27 mouse cellular contexts compared by ENCODE assay signal in genomic region chr3:23928097-23928496, GRCm38 (mm10).
A peak's percentile ranks its signal among the peaks of the same experiment; 100 is the strongest.
DNase-seq lines count a peak whose midpoint lies in the region; ATAC-seq and TF ChIP-seq lines count a peak whose summit lies in the region.
"Had no signal": no experiment of that assay in that cellular context is flagged by ENCODE, and none has a peak within 500 bp of the region (broad histone marks: within the 10 kb centered on the region; RNA-seq: fewer than 3 reads in every experiment).

No protein-coding gene starts in this region.

- H3K79me2 ChIP-seq in MEL (ENCODE audit: control insufficient read depth, insufficient read depth, low read length, poor library complexity) = no peaks in the 10 kb centered on the region

- H3K9me3 ChIP-seq in MEL (replicated peaks; ENCODE audit: insufficient read depth, low read length) = no peaks in the 10 kb centered on the region
- H3K9me3 ChIP-seq in liver, embryonic 14.5 days (ENCODE audit: control insufficient read depth, low read length) = no peaks in the 10 kb centered on the region
- no peaks in the 10 kb centered on the region for H3K9me3 ChIP-seq in forebrain, embryonic 13.5 days (replicated peaks)
- H3K9me3 ChIP-seq: embryonic facial prominence, embryonic 13.5 days; heart, embryonic 10.5 days; hindbrain, embryonic 15.5 days; limb, embryonic 12.5 days had no signal

- intact Hi-C loops in gastrocnemius, postnatal 14 days (cut with DNase I; ENCODE audit: low total_unique reads) = no loop called here

- DNase-seq in ES-CJ7 (ENCODE audit: low read depth, low spot score) (peak; percentile 2), MEL (ENCODE audit: low read depth, low spot score) (peak; percentile 97)
- peak; percentile 13 to 23 (median 22) for DNase-seq in liver, embryonic 14.5 days (ENCODE audit: low read depth in 3 of 3, low spot score in 3 of 3)
- no peak for DNase-seq in gastrocnemius, postnatal 14 days
- DNase-seq in right cerebral cortex, adult 2 months (ENCODE audit: low spot score in 2 of 2) = no peak
- DNase-seq in adrenal gland, adult 2 months = no peak
- DNase-seq: adrenal gland, postnatal 36 days; B cell, adult 2 months; cerebellum, adult 11-12 months; cerebellum, postnatal 10 days; forebrain, postnatal 0 days; gastrocnemius, postnatal 36 days; kidney, adult 9 months; kidney, postnatal 14 days; layer of hippocampus, postnatal 36 days; lung, embryonic 14.5 days; lung, postnatal 36 days had no signal

- H3K4me1 ChIP-seq in MEL (ENCODE audit: control insufficient read depth in 1 of 2, insufficient read depth in 2 of 2, low read length in 2 of 2) = peaks cover 12 to 28% of the 10 kb centered on the region in 2 experiments
- no peaks in the 10 kb centered on the region for H3K4me1 ChIP-seq in liver, embryonic 14.5 days (replicated peaks; ENCODE audit: control insufficient read depth in 2 of 2, insufficient read depth in 2 of 2, low read length in 1 of 2)
- H3K4me1 ChIP-seq in forebrain, embryonic 13.5 days = no peaks in the 10 kb centered on the region
- H3K4me1 ChIP-seq: embryonic facial prominence, embryonic 13.5 days; heart, embryonic 10.5 days; hindbrain, embryonic 15.5 days; limb, embryonic 12.5 days had no signal

- no peak overlapping the region for H3K4me2 ChIP-seq in liver, embryonic 14.5 days (ENCODE audit: low read depth)
- H3K4me2 ChIP-seq in forebrain, embryonic 13.5 days = no peak overlapping the region
- H3K4me2 ChIP-seq: embryonic facial prominence, embryonic 13.5 days; hindbrain, embryonic 15.5 days; limb, embryonic 12.5 days; lung, embryonic 14.5 days had no signal

- H3K9ac ChIP-seq in MEL (ENCODE audit: control insufficient read depth, low read depth, low read length, poor library complexity, severe bottlenecking) = peak overlapping the region; percentile 67
- H3K9ac ChIP-seq in liver, embryonic 14.5 days (replicated peaks) = no peak overlapping the region
- H3K9ac ChIP-seq in forebrain, embryonic 13.5 days = no peak overlapping the region
- H3K9ac ChIP-seq: embryonic facial prominence, embryonic 13.5 days; forebrain, postnatal 0 days; hindbrain, embryonic 15.5 days; limb, embryonic 12.5 days; lung, embryonic 14.5 days had no signal

- peak; percentile 15 for TF ChIP-seq RAD21 in MEL (IDR thresholded peaks at IDR 0.05; ENCODE audit: low read depth, low read length)

- TF ChIP-seq POLR2A in MEL (IDR thresholded peaks at IDR 0.05; ENCODE audit: control insufficient read depth in 1 of 2, insufficient read depth in 1 of 2, low read depth in 1 of 2, low read length in 2 of 2, poor library complexity in 1 of 2) = peak in 1 of 2 experiments; percentile 60; a peak in 2 of 4 replicates

- H3K36me3 ChIP-seq in MEL (ENCODE audit: control insufficient read depth in 1 of 2, insufficient read depth in 2 of 2, low read length in 2 of 2) = peaks cover 0 to 37% of the 10 kb centered on the region in 2 experiments; a peak in 2 of 4 replicates
- no peaks in the 10 kb centered on the region for H3K36me3 ChIP-seq in liver, embryonic 14.5 days (replicated peaks; ENCODE audit: control insufficient read depth, insufficient read depth, low read depth)
- no peaks in the 10 kb centered on the region for H3K36me3 ChIP-seq in forebrain, embryonic 13.5 days (ENCODE audit: poor library complexity, severe bottlenecking)
- H3K36me3 ChIP-seq: embryonic facial prominence, embryonic 13.5 days; heart, embryonic 10.5 days; hindbrain, embryonic 15.5 days; limb, embryonic 12.5 days had no signal

- H3K27ac ChIP-seq in MEL (ENCODE audit: control insufficient read depth, low read depth, low read length) = peak overlapping the region; percentile 96
- H3K27ac ChIP-seq in liver, embryonic 14.5 days = no peak overlapping the region
- no peak overlapping the region for H3K27ac ChIP-seq in forebrain, embryonic 13.5 days
- H3K27ac ChIP-seq: embryonic facial prominence, embryonic 13.5 days; heart, embryonic 10.5 days; hindbrain, embryonic 15.5 days; layer of hippocampus, adult 2 months; limb, embryonic 12.5 days had no signal

- peak overlapping the region in 1 of 2 experiments; percentile 34; a peak in 2 of 4 replicates for H3K4me3 ChIP-seq in MEL (ENCODE audit: control insufficient read depth in 1 of 2, insufficient read depth in 1 of 2, low read depth in 2 of 2, low read length in 2 of 2)
- no peak overlapping the region for H3K4me3 ChIP-seq in liver, embryonic 14.5 days (ENCODE audit: insufficient read depth in 1 of 2, low read depth in 2 of 2, low read length in 2 of 2)
- no peak overlapping the region for H3K4me3 ChIP-seq in forebrain, embryonic 13.5 days
- H3K4me3 ChIP-seq: embryonic facial prominence, embryonic 13.5 days; heart, embryonic 10.5 days; hindbrain, embryonic 15.5 days; layer of hippocampus, adult 2 months; limb, embryonic 12.5 days; myocyte had no signal

- peak; percentile 84 for ATAC-seq in erythroid progenitor cell, adult 5-6 weeks (replicated peaks; ENCODE audit: low FRiP score, poor library complexity, severe bottlenecking)
- ATAC-seq in liver, embryonic 14.5 days (ENCODE audit: insufficient read depth) = peak; percentile 95
- ATAC-seq in forebrain, embryonic 13.5 days = no peak
- ATAC-seq: forebrain, postnatal 0 days; midbrain, embryonic 16.5 days had no signal

- whole genome bisulfite sequencing in liver, embryonic 14.5 days (ENCODE audit: insufficient replicate concordance) = 39% methylated on average over 4 of the region's 4 CpGs
- WGBS in forebrain, embryonic 13.5 days = 89% methylated on average over 4 of the region's 4 CpGs

- no peak for TF ChIP-seq CTCF in MEL (IDR thresholded peaks at IDR 0.05 in 2 of 3, conservative IDR thresholded peaks at IDR 0.05 in 1 of 3; ENCODE audit: control insufficient read depth in 1 of 3, insufficient read depth in 1 of 3, low read depth in 2 of 3, low read length in 3 of 3, poor library complexity in 1 of 3, severe bottlenecking in 1 of 3)
- no peak for TF ChIP-seq CTCF in liver, embryonic 14.5 days (IDR thresholded peaks at IDR 0.05; ENCODE audit: low read depth)

- H3K27me3 ChIP-seq in MEL (ENCODE audit: control insufficient read depth in 1 of 2, insufficient read depth in 2 of 2, low read length in 2 of 2) = no peaks in the 10 kb centered on the region
- no peaks in the 10 kb centered on the region for H3K27me3 ChIP-seq in liver, embryonic 14.5 days (ENCODE audit: control insufficient read depth, insufficient read depth, low read length)
- no peaks in the 10 kb centered on the region for H3K27me3 ChIP-seq in forebrain, embryonic 13.5 days
- H3K27me3 ChIP-seq: CH12.LX; embryonic facial prominence, embryonic 13.5 days; hindbrain, embryonic 15.5 days; limb, embryonic 12.5 days had no signal

- TF ChIP-seq EP300 in MEL (IDR thresholded peaks at IDR 0.05; ENCODE audit: low read depth in 1 of 2, low read length in 2 of 2) = peak; percentile 99 to 100
- peak; percentile 70 for TF ChIP-seq EP300 in liver, embryonic 14.5 days (IDR thresholded peaks at IDR 0.05; ENCODE audit: low read depth)

TF ChIP-seq in MEL, 35 proteins besides CTCF, POLR2A, EP300 and RAD21 (continues in another document):
- peak; percentile 91 for TF ChIP-seq SIN3A (IDR thresholded peaks at IDR 0.05; ENCODE audit: low read length)
- TF ChIP-seq E2F4 (IDR thresholded peaks at IDR 0.05; ENCODE audit: borderline replicate concordance, low read depth, low read length) = no peak
- TF ChIP-seq NELFE (IDR thresholded peaks at IDR 0.05; ENCODE audit: low read depth, low read length) = peak; percentile 31
- no peak for TF ChIP-seq POLR2AphosphoS5 (IDR thresholded peaks at IDR 0.05; ENCODE audit: borderline replicate concordance, low read depth, low read length)
- peak; percentile 62 for TF ChIP-seq RCOR1 (IDR thresholded peaks at IDR 0.05; ENCODE audit: low read depth, low read length)
- TF ChIP-seq POLR2AphosphoS2 (IDR thresholded peaks at IDR 0.05; ENCODE audit: low read length) = peak; percentile 67; the same call in 1 of the 2 replicates
- TF ChIP-seq USF1 (IDR thresholded peaks at IDR 0.05; ENCODE audit: low read depth, low read length) = peak; percentile 18; the same call in 1 of the 2 replicates
- TF ChIP-seq HCFC1 (IDR thresholded peaks at IDR 0.05; ENCODE audit: low read depth, low read length) = peak; percentile 54
- TF ChIP-seq ZKSCAN1 (IDR thresholded peaks at IDR 0.05; ENCODE audit: low read depth, low read length) = no peak
- TF ChIP-seq MEF2A (IDR thresholded peaks at IDR 0.05; ENCODE audit: extremely low read depth, insufficient replicate concordance, low read depth, low read length, poor library complexity, severe bottlenecking) = no peak; the same call in 1 of the 2 replicates
- peak; percentile 72; the same call in 1 of the 2 replicates for TF ChIP-seq ZMIZ1 (IDR thresholded peaks at IDR 0.05; ENCODE audit: low read depth, low read length)
- no peak for TF ChIP-seq UBTF (IDR thresholded peaks at IDR 0.05; ENCODE audit: borderline replicate concordance, insufficient read depth, low read depth, low read length)
- TF ChIP-seq MXI1 (IDR thresholded peaks at IDR 0.05; ENCODE audit: low read depth, low read length) = no peak; the same call in 1 of the 2 replicates
- TF ChIP-seq NRF1 (IDR thresholded peaks at IDR 0.05; ENCODE audit: insufficient read depth, low read depth, low read length, poor library complexity, severe bottlenecking) = no peak
- TF ChIP-seq USF2 (IDR thresholded peaks at IDR 0.05; ENCODE audit: borderline replicate concordance in 1 of 2, insufficient read depth in 1 of 2, low read depth in 1 of 2, low read length in 2 of 2) = no peak
- peak; percentile 95 for TF ChIP-seq GATA1 (IDR thresholded peaks at IDR 0.05; ENCODE audit: low read depth, low read length)
- TF ChIP-seq ELF1 (IDR thresholded peaks at IDR 0.05; ENCODE audit: low read depth, low read length) = no peak
- peak; percentile 79 for TF ChIP-seq JUND (IDR thresholded peaks at IDR 0.05; ENCODE audit: low read depth, low read length)
- peak; percentile 72 for TF ChIP-seq MAX (IDR thresholded peaks at IDR 0.05; ENCODE audit: low read length)
- TF ChIP-seq ETS1 (IDR thresholded peaks at IDR 0.05; ENCODE audit: low read depth, low read length) = peak; percentile 89
- peak; percentile 24 for TF ChIP-seq SMC3 (IDR thresholded peaks at IDR 0.05; ENCODE audit: low read depth, low read length)
- TF ChIP-seq CHD2 (IDR thresholded peaks at IDR 0.05; ENCODE audit: low read length) = no peak
- TF ChIP-seq MAFK (IDR thresholded peaks at IDR 0.05; ENCODE audit: borderline replicate concordance, low read depth, low read length) = peak; percentile 60; the same call in 1 of the 2 replicates
- TF ChIP-seq MYB (IDR thresholded peaks at IDR 0.05; ENCODE audit: low read depth, low read length) = peak; percentile 99
- peak; percentile 87 for TF ChIP-seq TBP (IDR thresholded peaks at IDR 0.05; ENCODE audit: low read depth, low read length)
- no peak for TF ChIP-seq GABPA (IDR thresholded peaks at IDR 0.05; ENCODE audit: low read depth, low read length)
- no peak for TF ChIP-seq KAT2A (conservative IDR thresholded peaks at IDR 0.05; ENCODE audit: low read depth, low read length)
- no peak for TF ChIP-seq CHD1 (IDR thresholded peaks at IDR 0.05; ENCODE audit: low read depth, low read length)
- TF ChIP-seq MAZ (IDR thresholded peaks at IDR 0.05; ENCODE audit: low read depth, low read length) = no peak

Comparison
In these comparisons a context has a peak if more than half of its experiments do, and no peak if none do; other contexts are left out.
1. DNase-seq: peak in ES-CJ7 (single experiment), MEL (single experiment) and liver, embryonic 14.5 days (3 of 3); none in gastrocnemius, postnatal 14 days (single experiment), right cerebral cortex, adult 2 months (0 of 2) and adrenal gland, adult 2 months (single experiment).